Mouse (Mus musculus) forebrain, embryonic 11.5 days (tissue): ENCODE results near the gene Olfr1036. TPM values are rescaled to one million over a fixed set of nuclear protein-coding genes. Genes with fewer than 3 reads are reported as not detected.
"Not testable (repeated sequence)": the region's sequence is repeated elsewhere in the genome, so short reads cannot be mapped to it uniquely, and the experiment has no call there.

ENCODE experiments used
- ATAC-seq: fragments of 200-750 bp; cut with Nextera tagmentation; replicated peaks from 2 replicates; pipeline ENCODE4 v1.8.0; 2017; ENCODE audit warnings: moderate TSS enrichment; ENCODE audit not compliant: low FRiP score
- DNase-seq: peaks from one replicate; pipeline ENCODE4 v3.0.0-alpha.2; 2017; ENCODE audit warnings: low spot score
- H3K27ac ChIP-seq: fragments of 300-500 bp; sonication (generic); 2 replicates; pipeline ENCODE4 v1.5.1; 2014; ENCODE audit warnings: low read depth, low read length
- H3K27me3 ChIP-seq: fragments of 300-500 bp; sonication (generic); 2 replicates; pipeline ENCODE4 v1.6.1; 2014; ENCODE audit warnings: mild to moderate bottlenecking, low read length, mixed read lengths; ENCODE audit not compliant: control insufficient read depth, insufficient read depth
- H3K36me3 ChIP-seq: fragments of 300-500 bp; sonication (generic); 2 replicates; pipeline ENCODE4 v1.6.1; 2014; ENCODE audit warnings: mild to moderate bottlenecking, low read length, moderate library complexity, mixed read lengths; ENCODE audit not compliant: control insufficient read depth, insufficient read depth
- H3K4me1 ChIP-seq: fragments of 300-500 bp; sonication (generic); replicated peaks from 2 replicates; pipeline ENCODE4 v1.6.1; 2014; ENCODE audit warnings: low read length, mixed read lengths; ENCODE audit not compliant: control insufficient read depth, insufficient read depth
- H3K4me2 ChIP-seq: fragments of 300-500 bp; sonication (generic); 2 replicates; pipeline ENCODE4 v1.6.1; 2014; ENCODE audit warnings: low read depth, mild to moderate bottlenecking, low read length, moderate library complexity, mixed read lengths; ENCODE audit not compliant: severe bottlenecking
- H3K4me3 ChIP-seq: fragments of 300-500 bp; sonication (generic); 2 replicates; pipeline ENCODE4 v1.5.1; 2014; ENCODE audit warnings: low read depth, low read length
- H3K9ac ChIP-seq: fragments of 300-500 bp; sonication (generic); 2 replicates; pipeline ENCODE4 v1.6.1; 2014; ENCODE audit warnings: low read length
- H3K9me3 ChIP-seq: fragments of 300-500 bp; sonication (generic); 2 replicates; pipeline ENCODE4 v1.6.1; 2016; ENCODE audit warnings: low read length, mixed read lengths; ENCODE audit not compliant: control insufficient read depth
- WGBS: fragments of 180-500 bp; shearing (Covaris S2); extraction: QIAGEN DNeasy Blood & Tissue Kit; methylation state at CpG from one replicate; pipeline ENCODE4 v1.1.7; 2014; 5-methylcytosine and 5-hydroxymethylcytosine counted together
- polyA plus RNA-seq: library from polyadenylated mRNA; unstranded; fragments of >200 nt; fragmentation: Nextera tagmentation; extraction: Ambion mirVana; gene quantifications from 2 replicates; pipeline ENCODE4 v1.2.1, GENCODE M21; 2014

Gene Olfr1036
- polyA plus RNA-seq, result not detected in 2 replicates

GRCm38 (mm10) chr2:86073692-86074091, at the start of gene Olfr1036:
Olfr1036 (plus strand) TSS chr2:86073992.
- not testable (repeated sequence) for H3K27me3 ChIP-seq, H3K36me3 ChIP-seq, H3K4me3 ChIP-seq, ATAC-seq, H3K9ac ChIP-seq, H3K27ac ChIP-seq, H3K4me2 ChIP-seq, DNase-seq, H3K4me1 ChIP-seq, H3K9me3 ChIP-seq

GRCm38 (mm10) chr2:86045561-86045960, 28.2 kb upstream of the Olfr1036 start, which contains the start of gene Olfr1034:
Olfr1034 (plus strand) TSS chr2:86045861.
- DNase-seq (no peak), ATAC-seq (no peak)
- Histone ChIP-seq H3K27me3 (no peaks in the 10 kb centered on the region), H3K4me1 (no peaks in the 10 kb centered on the region), H3K4me2 (no peak within 1 kb of the TSS), H3K4me3 (no peak within 1 kb of the TSS), H3K27ac (no peak within 1 kb of the TSS), H3K36me3 (no peaks in the 10 kb centered on the region), H3K9ac (no peak within 1 kb of the TSS), H3K9me3 (no peaks in the 10 kb centered on the region)

- not testable (repeated sequence) for H3K4me1 ChIP-seq, DNase-seq, H3K4me3 ChIP-seq, H3K9ac ChIP-seq, H3K27ac ChIP-seq, H3K4me2 ChIP-seq, H3K36me3 ChIP-seq, H3K9me3 ChIP-seq, H3K27me3 ChIP-seq, ATAC-seq
Measured at GRCm38 (mm10) chr2:86050777-86051176, 23.0 kb upstream of the Olfr1036 start.

GRCm38 (mm10) chr2:86063766-86064165, 10.0 kb upstream of the Olfr1036 start:
- not testable (repeated sequence) for DNase-seq, ATAC-seq, H3K4me1 ChIP-seq, H3K27ac ChIP-seq, H3K9me3 ChIP-seq, H3K9ac ChIP-seq, H3K4me2 ChIP-seq, H3K4me3 ChIP-seq, H3K27me3 ChIP-seq, H3K36me3 ChIP-seq
- WGBS, result 94% methylated on average over 2 of the region's 2 CpGs

- no peaks in the 10 kb centered on the region for H3K4me1 ChIP-seq
- no peaks in the 10 kb centered on the region for H3K27me3 ChIP-seq
- H3K4me2 ChIP-seq, result no peak overlapping the region
- H3K36me3 ChIP-seq, result no peaks in the 10 kb centered on the region
- no peaks in the 10 kb centered on the region for H3K9me3 ChIP-seq
- no peak overlapping the region for H3K27ac ChIP-seq
- ATAC-seq (no peak), DNase-seq (no peak)
- no peak overlapping the region for H3K4me3 ChIP-seq
- no peak overlapping the region for H3K9ac ChIP-seq
- 92% methylated on average over 8 of the region's 8 CpGs for WGBS
Measured at GRCm38 (mm10) chr2:86070189-86070588, 3.6 kb upstream of the Olfr1036 start.

GRCm38 (mm10) chr2:86080478-86080877, 6.7 kb downstream of the Olfr1036 start:
- not testable (repeated sequence) for H3K27ac ChIP-seq, H3K9ac ChIP-seq, H3K36me3 ChIP-seq, H3K9me3 ChIP-seq, DNase-seq, H3K4me2 ChIP-seq, ATAC-seq, H3K4me3 ChIP-seq, H3K4me1 ChIP-seq, H3K27me3 ChIP-seq
- WGBS, result 70% methylated on average over 1 of the region's 1 CpGs

- H3K4me2 ChIP-seq, result no peak within 1 kb of the TSS
- no peak for DNase-seq
- H3K9ac ChIP-seq, result no peak within 1 kb of the TSS
- no peaks in the 10 kb centered on the region for H3K9me3 ChIP-seq
- no peak for ATAC-seq
- H3K4me1 ChIP-seq, result no peaks in the 10 kb centered on the region
- H3K27me3 ChIP-seq, result no peaks in the 10 kb centered on the region
- no peak within 1 kb of the TSS for H3K4me3 ChIP-seq
- H3K36me3 ChIP-seq, result no peaks in the 10 kb centered on the region
- H3K27ac ChIP-seq, result no peak within 1 kb of the TSS
- 83% methylated on average over 2 of the region's 2 CpGs for WGBS
Measured at GRCm38 (mm10) chr2:86087285-86087684, 13.5 kb downstream of the Olfr1036 start, which contains the start of gene Olfr1037. Olfr1037 (minus strand) TSS chr2:86087385.

Other genes starting within 250 kb of the Olfr1036 start
- gene Olfr1019, start 228.5 kb upstream of the Olfr1036 start, polyA plus RNA-seq, result not detected in 2 replicates
- not detected in 2 replicates for gene Olfr1020, start 227.0 kb upstream of the Olfr1036 start, polyA plus RNA-seq
- not detected in 2 replicates for gene Olfr1022, start 205.4 kb upstream of the Olfr1036 start, polyA plus RNA-seq
- not detected in 2 replicates for gene Olfr1023, start 188.4 kb upstream of the Olfr1036 start, polyA plus RNA-seq
- gene Olfr1024, start 168.9 kb upstream of the Olfr1036 start, polyA plus RNA-seq, result not detected in 2 replicates
- not detected in 2 replicates for gene Olfr1025-ps1, start 158.8 kb upstream of the Olfr1036 start, polyA plus RNA-seq
- gene Olfr1026, start 152.4 kb upstream of the Olfr1036 start, polyA plus RNA-seq, result not detected in 2 replicates
- not detected in 2 replicates for gene Olfr1028, start 123.6 kb upstream of the Olfr1036 start, polyA plus RNA-seq
- gene Olfr1029, start 100.1 kb upstream of the Olfr1036 start, polyA plus RNA-seq, result not detected in 2 replicates
- not detected in 2 replicates for gene Olfr1030, start 94.7 kb upstream of the Olfr1036 start, polyA plus RNA-seq
- gene Olfr1031, start 83.7 kb upstream of the Olfr1036 start, polyA plus RNA-seq, result not detected in 2 replicates
- gene Olfr1032, start 68.5 kb upstream of the Olfr1036 start, polyA plus RNA-seq, result not detected in 2 replicates
- gene Olfr1033, start 53.4 kb upstream of the Olfr1036 start, polyA plus RNA-seq, result not detected in 2 replicates
- gene Olfr1034, start 28.1 kb upstream of the Olfr1036 start, polyA plus RNA-seq, result not detected in 2 replicates
- not detected in 2 replicates for gene Olfr1037, start 13.4 kb downstream of the Olfr1036 start, polyA plus RNA-seq
- not detected in 2 replicates for gene Olfr1039, start 61.9 kb downstream of the Olfr1036 start, polyA plus RNA-seq
- gene Olfr1040, start 72.7 kb downstream of the Olfr1036 start, polyA plus RNA-seq, result not detected in 2 replicates
- gene Olfr1042, start 87.8 kb downstream of the Olfr1036 start, polyA plus RNA-seq, result not detected in 2 replicates
- not detected in 2 replicates for gene Olfr1043, start 93.5 kb downstream of the Olfr1036 start, polyA plus RNA-seq
- not detected in 2 replicates for gene Olfr1044, start 103.8 kb downstream of the Olfr1036 start, polyA plus RNA-seq
- gene Olfr52, start 111.7 kb downstream of the Olfr1036 start, polyA plus RNA-seq, result not detected in 2 replicates
- gene Olfr1045, start 129.0 kb downstream of the Olfr1036 start, polyA plus RNA-seq, result not detected in 2 replicates
- not detected in 2 replicates for gene Olfr1046, start 145.3 kb downstream of the Olfr1036 start, polyA plus RNA-seq
- not detected in 2 replicates for gene Olfr1047, start 157.4 kb downstream of the Olfr1036 start, polyA plus RNA-seq
- gene Olfr1048, start 166.3 kb downstream of the Olfr1036 start, polyA plus RNA-seq, result not detected in 2 replicates
- not detected in 2 replicates for gene Olfr1049, start 184.3 kb downstream of the Olfr1036 start, polyA plus RNA-seq
- gene Olfr1051, start 205.1 kb downstream of the Olfr1036 start, polyA plus RNA-seq, result not detected in 2 replicates
- not detected in 2 replicates for gene Olfr1052, start 218.5 kb downstream of the Olfr1036 start, polyA plus RNA-seq
- gene Olfr1053, start 241.3 kb downstream of the Olfr1036 start, polyA plus RNA-seq, result not detected in 2 replicates